ENCODE assay signal across 14 mouse cellular contexts in genomic region chr2:72366503-72366902, GRCm38 (mm10).
DNase-seq lines count a peak whose midpoint lies in the region; ATAC-seq and TF ChIP-seq lines count a peak whose summit lies in the region.
"Had no signal": no experiment of that assay in that cellular context is flagged by ENCODE, and none has a peak within 500 bp of the region (broad histone marks: within the 10 kb centered on the region; RNA-seq: fewer than 3 reads in every experiment).

No protein-coding gene starts in this region.

- no peak overlapping the region for H3K9ac ChIP-seq in intestine, postnatal 0 days (ENCODE audit: low read depth, low read length)
- H3K9ac ChIP-seq in intestine, embryonic 15.5 days: no peak overlapping the region
- H3K9ac ChIP-seq: forebrain, embryonic 12.5 days; limb, embryonic 12.5 days; midbrain, embryonic 13.5 days had no signal

- H3K27me3 ChIP-seq in intestine, postnatal 0 days (replicated peaks; ENCODE audit: control insufficient read depth, insufficient read depth, low read length): no peaks in the 10 kb centered on the region
- no peaks in the 10 kb centered on the region for H3K27me3 ChIP-seq in intestine, embryonic 15.5 days (replicated peaks)
- no peaks in the 10 kb centered on the region for H3K27me3 ChIP-seq in Patski
- H3K27me3 ChIP-seq: forebrain, embryonic 12.5 days; limb, embryonic 12.5 days; midbrain, embryonic 13.5 days had no signal

- CTCF ChIA-PET in Patski (lab: Charles Lee): interaction anchor here (0.7 to 1.6 kb wide), 6 partner anchors 13 to 59 kb away, joined by 3 to 6 read pairs (median 4); no protein-coding TSS in a partner anchor

- H3K4me3 ChIP-seq in intestine, postnatal 0 days (ENCODE audit: low read depth, low read length): no peak overlapping the region
- H3K4me3 ChIP-seq in intestine, embryonic 15.5 days (replicated peaks): no peak overlapping the region
- H3K4me3 ChIP-seq: forebrain, embryonic 12.5 days; limb, embryonic 12.5 days; midbrain, embryonic 13.5 days had no signal

- H3K9me3 ChIP-seq in intestine, postnatal 0 days (ENCODE audit: control insufficient read depth): no peaks in the 10 kb centered on the region
- H3K9me3 ChIP-seq in intestine, embryonic 15.5 days: no peaks in the 10 kb centered on the region
- H3K9me3 ChIP-seq: forebrain, embryonic 12.5 days; G1E; limb, embryonic 12.5 days; midbrain, embryonic 13.5 days had no signal

- POLR2A ChIA-PET in Patski (lab: Charles Lee): no interaction called here

- 49% methylated on average over 5 of the region's 5 CpGs for WGBS in intestine, postnatal 0 days
- WGBS in intestine, embryonic 15.5 days: 58% methylated on average over 5 of the region's 5 CpGs

- H3K4me2 ChIP-seq in intestine, postnatal 0 days (replicated peaks; ENCODE audit: low read depth): peak overlapping the region; percentile 43
- H3K4me2 ChIP-seq in intestine, embryonic 15.5 days (replicated peaks): no peak overlapping the region
- H3K4me2 ChIP-seq: forebrain, embryonic 12.5 days; limb, embryonic 12.5 days; midbrain, embryonic 13.5 days had no signal

- TF ChIP-seq CTCF in intestine, postnatal 0 days (IDR thresholded peaks at IDR 0.05; ENCODE audit: low read depth): no peak
- no peak for TF ChIP-seq CTCF in Patski (IDR thresholded peaks at IDR 0.05)

- DNase-seq in Patski (ENCODE audit: low read depth, low spot score): peak; percentile 42
- no peak for DNase-seq in layer of hippocampus, adult 9-10 months (ENCODE audit: low spot score)
- no peak for DNase-seq in left cerebral cortex, adult 9 months (ENCODE audit: low spot score in 2 of 2)
- no peak for DNase-seq in layer of hippocampus, postnatal 25 days (ENCODE audit: extremely low spot score in 1 of 2, low spot score in 1 of 2)
- DNase-seq: embryo, embryonic 11 days; spleen, adult 18-20 months had no signal

- peaks cover 7% of the 10 kb centered on the region; the same call in 1 of the 2 replicates for H3K36me3 ChIP-seq in intestine, postnatal 0 days (ENCODE audit: control insufficient read depth, insufficient read depth)
- H3K36me3 ChIP-seq in intestine, embryonic 15.5 days: no peaks in the 10 kb centered on the region
- H3K36me3 ChIP-seq: forebrain, embryonic 12.5 days; limb, embryonic 12.5 days; midbrain, embryonic 13.5 days had no signal

- in situ Hi-C loops in Patski (cut with MboI; ENCODE audit: low pct_unique_long_range_greater_than_20kb): no loop called here

- no peak overlapping the region for H3K27ac ChIP-seq in intestine, postnatal 0 days (ENCODE audit: low read depth, low read length)
- H3K27ac ChIP-seq in intestine, embryonic 15.5 days: no peak overlapping the region
- H3K27ac ChIP-seq: forebrain, embryonic 12.5 days; limb, embryonic 12.5 days; midbrain, embryonic 13.5 days had no signal

- ATAC-seq in intestine, postnatal 0 days: no peak
- no peak for ATAC-seq in intestine, embryonic 15.5 days
- ATAC-seq in Patski: peak; percentile 57
- ATAC-seq in common myeloid progenitor, adult 5-6 weeks (replicated peaks; ENCODE audit: low read depth, poor library complexity, severe bottlenecking): peak; percentile 76
- peak; percentile 85 for ATAC-seq in megakaryocyte progenitor cell, adult 5-6 weeks (replicated peaks; ENCODE audit: poor library complexity)
- ATAC-seq: midbrain, embryonic 13.5 days had no signal

- H3K4me1 ChIP-seq in intestine, postnatal 0 days (replicated peaks; ENCODE audit: control insufficient read depth, insufficient read depth, low read length): peaks cover 5% of the 10 kb centered on the region
- H3K4me1 ChIP-seq in intestine, embryonic 15.5 days (replicated peaks): peaks cover 16% of the 10 kb centered on the region
- H3K4me1 ChIP-seq: limb, embryonic 12.5 days; midbrain, embryonic 13.5 days had no signal

Comparison
In these comparisons a context has a peak if more than half of its experiments do, and no peak if none do; other contexts are left out.
1. ATAC-seq: peak in Patski (single experiment), common myeloid progenitor, adult 5-6 weeks (single experiment) and megakaryocyte progenitor cell, adult 5-6 weeks (single experiment); none in intestine, postnatal 0 days (single experiment) and intestine, embryonic 15.5 days (single experiment).